13 mouse cellular contexts compared by ENCODE assay signal in the genomic region with DNA sequence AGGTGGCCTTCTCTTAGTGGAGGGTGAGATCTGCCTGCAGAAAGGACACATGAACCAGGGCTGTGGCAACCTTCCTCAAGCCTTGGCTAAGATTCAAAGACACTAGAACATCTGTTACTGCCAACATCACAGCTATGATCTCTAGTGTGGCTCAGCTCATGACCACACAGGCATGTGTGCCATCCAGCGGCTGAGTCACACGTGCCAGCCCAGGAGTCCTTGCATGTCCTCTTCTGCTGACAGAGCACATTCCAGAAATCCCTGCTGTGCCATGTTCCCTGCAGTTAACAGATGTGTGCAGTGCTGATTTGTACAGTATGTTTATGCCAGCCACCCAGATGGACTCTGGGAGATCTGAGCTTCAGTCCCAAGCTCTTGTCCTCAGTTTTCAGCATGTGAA. TPM values are rescaled to one million over a fixed set of nuclear protein-coding genes. Genes with fewer than 3 reads are reported as not detected.
DNase-seq lines count a peak whose midpoint lies in the region; ATAC-seq and TF ChIP-seq lines count a peak whose summit lies in the region.
"Had no signal": no experiment of that assay in that cellular context is flagged by ENCODE, and none has a peak within 500 bp of the region (broad histone marks: within the 10 kb centered on the region; RNA-seq: fewer than 3 reads in every experiment).

No protein-coding gene starts in this region.

- no peak overlapping the region for H3K9ac ChIP-seq in heart, postnatal 0 days (replicated peaks; ENCODE audit: low read depth, low read length)
- no peak overlapping the region for H3K9ac ChIP-seq in intestine, embryonic 15.5 days
- H3K9ac ChIP-seq: heart, embryonic 13.5 days; liver, embryonic 15.5 days had no signal

- H3K27ac ChIP-seq in heart, postnatal 0 days (ENCODE audit: low read depth) = peak overlapping the region; percentile 57
- no peak overlapping the region for H3K27ac ChIP-seq in heart, embryonic 10.5 days
- H3K27ac ChIP-seq in thymus, adult 2 months (ENCODE audit: control insufficient read depth, insufficient read depth, low read length) = no peak overlapping the region
- H3K27ac ChIP-seq in intestine, embryonic 15.5 days = no peak overlapping the region
- H3K27ac ChIP-seq: heart, embryonic 13.5 days; liver, embryonic 15.5 days; macrophage had no signal

- H3K9me3 ChIP-seq in heart, postnatal 0 days (replicated peaks; ENCODE audit: control insufficient read depth, low read length) = no peaks in the 10 kb centered on the region
- no peaks in the 10 kb centered on the region for H3K9me3 ChIP-seq in heart, embryonic 10.5 days
- H3K9me3 ChIP-seq in intestine, embryonic 15.5 days = no peaks in the 10 kb centered on the region
- H3K9me3 ChIP-seq: heart, embryonic 13.5 days; liver, embryonic 15.5 days had no signal

- H3K4me3 ChIP-seq in heart, postnatal 0 days (ENCODE audit: low read depth, low read length) = no peak overlapping the region
- no peak overlapping the region for H3K4me3 ChIP-seq in heart, embryonic 10.5 days
- no peak overlapping the region for H3K4me3 ChIP-seq in thymus, adult 2 months (ENCODE audit: control insufficient read depth, insufficient read depth, low read length)
- no peak overlapping the region for H3K4me3 ChIP-seq in intestine, embryonic 15.5 days (replicated peaks)
- H3K4me3 ChIP-seq: heart, embryonic 13.5 days; liver, embryonic 15.5 days had no signal

- no peak overlapping the region for H3K4me2 ChIP-seq in heart, postnatal 0 days (ENCODE audit: low read depth, low read length)
- H3K4me2 ChIP-seq in intestine, embryonic 15.5 days (replicated peaks) = no peak overlapping the region
- H3K4me2 ChIP-seq: heart, embryonic 13.5 days; liver, embryonic 15.5 days had no signal

- no peak for TF ChIP-seq CTCF in heart, postnatal 0 days (IDR thresholded peaks at IDR 0.05; ENCODE audit: low read depth)
- TF ChIP-seq CTCF in thymus, adult 2 months (IDR thresholded peaks at IDR 0.05; ENCODE audit: borderline replicate concordance, control insufficient read depth, extremely low read depth, insufficient read depth, low read length, poor library complexity) = no peak

- WGBS in heart, postnatal 0 days = 45% methylated on average over 2 of the region's 2 CpGs
- 97% methylated on average over 2 of the region's 2 CpGs for WGBS in heart, embryonic 10.5 days
- 14% methylated on average over 2 of the region's 2 CpGs for WGBS in thymus, adult 2 months
- 79% methylated on average over 2 of the region's 2 CpGs for WGBS in intestine, embryonic 15.5 days

- peaks cover 89% of the 10 kb centered on the region for H3K36me3 ChIP-seq in heart, postnatal 0 days (replicated peaks; ENCODE audit: control insufficient read depth, insufficient read depth, low read length)
- peaks cover 89% of the 10 kb centered on the region for H3K36me3 ChIP-seq in heart, embryonic 10.5 days
- H3K36me3 ChIP-seq in thymus, adult 2 months (ENCODE audit: control insufficient read depth, insufficient read depth, low read length) = peaks cover 71% of the 10 kb centered on the region
- H3K36me3 ChIP-seq in intestine, embryonic 15.5 days = peaks cover 34% of the 10 kb centered on the region

- H3K4me1 ChIP-seq in heart, postnatal 0 days (ENCODE audit: control insufficient read depth, insufficient read depth) = peaks cover 15% of the 10 kb centered on the region
- H3K4me1 ChIP-seq in heart, embryonic 10.5 days = no peaks in the 10 kb centered on the region
- H3K4me1 ChIP-seq in thymus, adult 2 months (replicated peaks; ENCODE audit: control insufficient read depth, insufficient read depth, low read length) = no peaks in the 10 kb centered on the region
- no peaks in the 10 kb centered on the region for H3K4me1 ChIP-seq in intestine, embryonic 15.5 days (replicated peaks)
- H3K4me1 ChIP-seq: liver, embryonic 15.5 days had no signal

- peak; percentile 49 for DNase-seq in heart, postnatal 0 days (ENCODE audit: low spot score)
- DNase-seq in heart, embryonic 10.5 days (ENCODE audit: low spot score) = no peak
- DNase-seq in adipocyte (ENCODE audit: low spot score) = peak; percentile 43
- DNase-seq in fat pad, adult 2 months (ENCODE audit: extremely low read depth, low read depth, low spot score) = peak; percentile 68
- DNase-seq in skeletal muscle tissue, adult 2 months (ENCODE audit: low read depth, low spot score) = peak; percentile 81
- no peak for DNase-seq in thymus, adult 2 months
- DNase-seq: cerebellum, postnatal 25 days had no signal

- TF ChIP-seq POLR2A in thymus, adult 2 months (IDR thresholded peaks at IDR 0.05; ENCODE audit: control insufficient read depth, extremely low read depth, insufficient read depth, low read length, poor library complexity) = no peak

- no peaks in the 10 kb centered on the region for H3K27me3 ChIP-seq in heart, postnatal 0 days (ENCODE audit: control insufficient read depth, insufficient read depth, low read length)
- no peaks in the 10 kb centered on the region for H3K27me3 ChIP-seq in heart, embryonic 10.5 days (ENCODE audit: insufficient read depth, poor library complexity, severe bottlenecking)
- H3K27me3 ChIP-seq in thymus, adult 2 months (ENCODE audit: control insufficient read depth, insufficient read depth, low read length) = no peaks in the 10 kb centered on the region
- no peaks in the 10 kb centered on the region for H3K27me3 ChIP-seq in intestine, embryonic 15.5 days (replicated peaks)
- H3K27me3 ChIP-seq: heart, embryonic 13.5 days; liver, embryonic 15.5 days had no signal

- ATAC-seq in heart, postnatal 0 days (ENCODE audit: insufficient read depth, low read depth) = peak; percentile 88
- ATAC-seq in intestine, embryonic 15.5 days = no peak
- ATAC-seq: forebrain, embryonic 16.5 days; hindbrain, embryonic 16.5 days had no signal

- no peak for TF ChIP-seq EP300 in heart, postnatal 0 days (IDR thresholded peaks at IDR 0.05; ENCODE audit: low read depth)

RNA-seq across cellular contexts. Expression of a gene that starts 16.6 kb away (rescaled TPM):
- 34.5 and 48.2 TPM in 2 replicates for total RNA-seq in heart, postnatal 0 days (2014; rRNA removed; ENCODE audit: low replicate concordance)
- polyA plus RNA-seq in heart, postnatal 0 days (2015; fragmentation: Nextera tagmentation; extraction: Ambion mirVana) = 17.1 and 17.2 TPM in 2 replicates
- 41.6 and 47.7 TPM in 2 replicates for polyA plus RNA-seq in heart, embryonic 10.5 days (2016; fragmentation: Nextera tagmentation; extraction: Ambion mirVana)
- 5.4 and 5.5 TPM in 2 replicates for polyA plus RNA-seq in thymus, adult 2 months (2012; rRNA removed)
- 21.9 and 22.3 TPM in 2 replicates for polyA plus RNA-seq in intestine, embryonic 15.5 days (2015; fragmentation: Nextera tagmentation; extraction: Ambion mirVana)

RNA-seq across cellular contexts. Expression of a gene that starts 21.6 kb away (rescaled TPM):
- total RNA-seq in heart, postnatal 0 days (2014; rRNA removed; ENCODE audit: low replicate concordance) = 31.8 and 46.3 TPM in 2 replicates
- 14.1 and 17.2 TPM in 2 replicates for polyA plus RNA-seq in heart, postnatal 0 days (2015; fragmentation: Nextera tagmentation; extraction: Ambion mirVana)
- 37.4 and 40.4 TPM in 2 replicates for polyA plus RNA-seq in heart, embryonic 10.5 days (2016; fragmentation: Nextera tagmentation; extraction: Ambion mirVana)
- 96.5 and 106 TPM in 2 replicates for polyA plus RNA-seq in thymus, adult 2 months (2012; rRNA removed)
- polyA plus RNA-seq in intestine, embryonic 15.5 days (2015; fragmentation: Nextera tagmentation; extraction: Ambion mirVana) = 40.0 and 40.6 TPM in 2 replicates

RNA-seq across cellular contexts. Expression of a gene that starts 21.7 kb away (rescaled TPM):
- total RNA-seq in heart, postnatal 0 days (2014; rRNA removed; ENCODE audit: low replicate concordance) = 9.8 and 11.7 TPM in 2 replicates
- polyA plus RNA-seq in heart, postnatal 0 days (2015; fragmentation: Nextera tagmentation; extraction: Ambion mirVana) = 0.74 and 0.97 TPM in 2 replicates
- polyA plus RNA-seq in heart, embryonic 10.5 days (2016; fragmentation: Nextera tagmentation; extraction: Ambion mirVana) = 6.1 and 6.9 TPM in 2 replicates
- polyA plus RNA-seq in thymus, adult 2 months (2012; rRNA removed) = 16.2 and 20.0 TPM in 2 replicates
- polyA plus RNA-seq in intestine, embryonic 15.5 days (2015; fragmentation: Nextera tagmentation; extraction: Ambion mirVana) = 3.8 and 4.6 TPM in 2 replicates

RNA-seq across cellular contexts. Expression of a gene that starts 50.5 kb away (rescaled TPM):
- total RNA-seq in heart, postnatal 0 days (2014; rRNA removed; ENCODE audit: low replicate concordance) = 14.8 and 20.3 TPM in 2 replicates
- polyA plus RNA-seq in heart, postnatal 0 days (2015; fragmentation: Nextera tagmentation; extraction: Ambion mirVana) = 9.8 and 10.2 TPM in 2 replicates
- 34.1 and 37.8 TPM in 2 replicates for polyA plus RNA-seq in heart, embryonic 10.5 days (2016; fragmentation: Nextera tagmentation; extraction: Ambion mirVana)
- polyA plus RNA-seq in thymus, adult 2 months (2012; rRNA removed) = 15.9 and 19.8 TPM in 2 replicates
- polyA plus RNA-seq in intestine, embryonic 15.5 days (2015; fragmentation: Nextera tagmentation; extraction: Ambion mirVana) = 29.4 and 34.0 TPM in 2 replicates

Comparison
In these comparisons a context has a peak if more than half of its experiments do, and no peak if none do; other contexts are left out.
1. DNase-seq: peak in heart, postnatal 0 days (single experiment), adipocyte (single experiment), fat pad, adult 2 months (single experiment) and skeletal muscle tissue, adult 2 months (single experiment); none in heart, embryonic 10.5 days (single experiment) and thymus, adult 2 months (single experiment).